ENCODE assay signal across 29 mouse cellular contexts in the genomic region with DNA sequence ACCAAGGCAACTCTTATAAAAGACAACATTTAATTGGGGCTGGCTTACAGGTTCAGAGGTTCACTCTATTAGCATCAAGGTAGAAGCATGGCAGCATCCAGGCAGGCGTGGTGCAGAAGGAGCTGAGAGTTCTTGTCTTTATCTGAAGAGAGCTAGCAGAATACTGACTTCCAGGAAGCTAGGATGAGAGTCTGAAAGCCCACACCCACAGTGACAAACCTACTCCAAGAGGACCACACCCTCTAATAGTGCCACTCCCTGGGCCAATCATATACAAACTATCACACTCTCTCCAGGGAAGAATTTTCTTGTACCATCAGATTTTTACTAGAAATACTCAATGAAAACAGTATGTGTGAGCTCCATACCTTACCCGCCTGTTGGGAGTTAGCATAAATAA. TPM values are rescaled to one million over a fixed set of nuclear protein-coding genes. Genes with fewer than 3 reads are reported as not detected.
A peak's percentile ranks its signal among the peaks of the same experiment; 100 is the strongest.
DNase-seq lines count a peak whose midpoint lies in the region; ATAC-seq lines count a peak whose summit lies in the region.
"Had no signal": no experiment of that assay in that cellular context is flagged by ENCODE, and none has a peak within 500 bp of the region (broad histone marks: within the 10 kb centered on the region; RNA-seq: fewer than 3 reads in every experiment).

No protein-coding gene starts in this region.

- no peak for ATAC-seq in limb, embryonic 15.5 days (ENCODE audit: insufficient number of reproducible peaks, low FRiP score, low TSS enrichment, low read depth)
- no peak for ATAC-seq in embryonic facial prominence, embryonic 15.5 days (ENCODE audit: insufficient number of reproducible peaks, low FRiP score, low TSS enrichment, low read depth)
- peak; percentile 16; the same call in 1 of the 2 replicates for ATAC-seq in liver, embryonic 15.5 days (ENCODE audit: insufficient read depth)
- no peak for ATAC-seq in megakaryocyte, adult 5-6 weeks (ENCODE audit: poor library complexity, severe bottlenecking)
- ATAC-seq: CD4-positive, CD25-positive, alpha-beta regulatory T cell, adult 4 months; forebrain, embryonic 14.5 days; midbrain, embryonic 16.5 days had no signal

- no peaks in the 10 kb centered on the region for H3K9me3 ChIP-seq in limb, embryonic 15.5 days
- H3K9me3 ChIP-seq in limb, embryonic 10.5 days (replicated peaks): no peaks in the 10 kb centered on the region
- H3K9me3 ChIP-seq in embryonic facial prominence, embryonic 15.5 days (replicated peaks): no peaks in the 10 kb centered on the region
- H3K9me3 ChIP-seq in liver, embryonic 15.5 days (replicated peaks): no peaks in the 10 kb centered on the region
- H3K9me3 ChIP-seq: heart, embryonic 13.5 days; hindbrain, embryonic 12.5 days; midbrain, embryonic 10.5 days; neural tube, embryonic 13.5 days had no signal

- peak overlapping the region; percentile 44; the same call in 1 of the 2 replicates for H3K27ac ChIP-seq in limb, embryonic 15.5 days
- H3K27ac ChIP-seq in limb, embryonic 10.5 days: no peak overlapping the region
- peak overlapping the region; percentile 73; the same call in 1 of the 2 replicates for H3K27ac ChIP-seq in embryonic facial prominence, embryonic 15.5 days (replicated peaks)
- H3K27ac ChIP-seq in liver, embryonic 15.5 days (replicated peaks): no peak overlapping the region
- H3K27ac ChIP-seq: heart, embryonic 13.5 days; hindbrain, embryonic 12.5 days; layer of hippocampus, adult 2 months; macrophage; midbrain, embryonic 10.5 days; neural tube, embryonic 13.5 days had no signal

- H3K27me3 ChIP-seq in limb, embryonic 15.5 days: no peaks in the 10 kb centered on the region
- no peaks in the 10 kb centered on the region for H3K27me3 ChIP-seq in limb, embryonic 10.5 days (ENCODE audit: low read depth, poor library complexity, severe bottlenecking)
- no peaks in the 10 kb centered on the region for H3K27me3 ChIP-seq in embryonic facial prominence, embryonic 15.5 days
- no peaks in the 10 kb centered on the region for H3K27me3 ChIP-seq in liver, embryonic 15.5 days
- H3K27me3 ChIP-seq: heart, embryonic 13.5 days; hindbrain, embryonic 12.5 days; neural tube, embryonic 13.5 days had no signal

- no peak for DNase-seq in limb, embryonic 10.5 days (ENCODE audit: low spot score)
- DNase-seq in lung, postnatal 36 days: no peak
- DNase-seq in frontal cortex, postnatal 36 days (ENCODE audit: low spot score in 2 of 2): no peak
- no peak for DNase-seq in left cerebral cortex, adult 18-20 months (ENCODE audit: low spot score in 2 of 2)
- DNase-seq: adrenal gland, postnatal 14 days; cerebellum, adult 11 months; cerebellum, postnatal 10 days; gastrocnemius, postnatal 14 days; heart, adult 18-20 months; kidney, adult 8-10 months; kidney, postnatal 25 days; retina, postnatal 1 day; right cerebral cortex, postnatal 25 days; thymus, adult 18-20 months; thymus, postnatal 36 days had no signal

- peaks cover 10% of the 10 kb centered on the region; the same call in 1 of the 2 replicates for H3K4me1 ChIP-seq in limb, embryonic 15.5 days
- H3K4me1 ChIP-seq in limb, embryonic 10.5 days: no peaks in the 10 kb centered on the region
- H3K4me1 ChIP-seq in embryonic facial prominence, embryonic 15.5 days: peaks cover 11% of the 10 kb centered on the region; the same call in 1 of the 2 replicates
- H3K4me1 ChIP-seq in liver, embryonic 15.5 days (replicated peaks): peaks cover 43% of the 10 kb centered on the region
- H3K4me1 ChIP-seq: hindbrain, embryonic 12.5 days; midbrain, embryonic 10.5 days; neural tube, embryonic 13.5 days had no signal

- H3K4me2 ChIP-seq in limb, embryonic 15.5 days: no peak overlapping the region
- H3K4me2 ChIP-seq in embryonic facial prominence, embryonic 15.5 days (replicated peaks): no peak overlapping the region
- no peak overlapping the region for H3K4me2 ChIP-seq in liver, embryonic 15.5 days
- H3K4me2 ChIP-seq: heart, embryonic 13.5 days; hindbrain, embryonic 12.5 days; neural tube, embryonic 13.5 days had no signal

- H3K9ac ChIP-seq in limb, embryonic 15.5 days: no peak overlapping the region
- no peak overlapping the region for H3K9ac ChIP-seq in embryonic facial prominence, embryonic 15.5 days
- no peak overlapping the region for H3K9ac ChIP-seq in liver, embryonic 15.5 days
- H3K9ac ChIP-seq: heart, embryonic 13.5 days; hindbrain, embryonic 12.5 days; neural tube, embryonic 13.5 days had no signal

- 71% methylated on average over 2 of the region's 2 CpGs for WGBS in limb, embryonic 15.5 days
- WGBS in limb, embryonic 10.5 days: 89% methylated on average over 2 of the region's 2 CpGs
- WGBS in embryonic facial prominence, embryonic 15.5 days: 76% methylated on average over 2 of the region's 2 CpGs
- WGBS in liver, embryonic 15.5 days (ENCODE audit: insufficient replicate concordance): 48% methylated on average over 2 of the region's 2 CpGs

- peaks cover 82% of the 10 kb centered on the region for H3K36me3 ChIP-seq in limb, embryonic 15.5 days
- H3K36me3 ChIP-seq in limb, embryonic 10.5 days: peaks cover 99% of the 10 kb centered on the region
- H3K36me3 ChIP-seq in embryonic facial prominence, embryonic 15.5 days: peaks cover 62% of the 10 kb centered on the region
- H3K36me3 ChIP-seq in liver, embryonic 15.5 days (replicated peaks): peaks cover 91% of the 10 kb centered on the region

- no peak overlapping the region for H3K4me3 ChIP-seq in limb, embryonic 15.5 days
- no peak overlapping the region for H3K4me3 ChIP-seq in limb, embryonic 10.5 days
- no peak overlapping the region for H3K4me3 ChIP-seq in embryonic facial prominence, embryonic 15.5 days (replicated peaks)
- H3K4me3 ChIP-seq in liver, embryonic 15.5 days (replicated peaks): no peak overlapping the region
- H3K4me3 ChIP-seq: heart, embryonic 13.5 days; hindbrain, embryonic 12.5 days; layer of hippocampus, adult 2 months; midbrain, embryonic 10.5 days; myocyte; neural tube, embryonic 13.5 days had no signal

RNA-seq across cellular contexts. Expression of a gene that starts 9.8 kb away (rescaled TPM):
- polyA plus RNA-seq in limb, embryonic 15.5 days (2015; fragmentation: Nextera tagmentation; extraction: Ambion mirVana): 165 and 170 TPM in 2 replicates
- 369 and 370 TPM in 2 replicates for polyA plus RNA-seq in limb, embryonic 10.5 days (2016; fragmentation: Nextera tagmentation; extraction: Ambion mirVana)
- 148 and 166 TPM in 2 replicates for polyA plus RNA-seq in embryonic facial prominence, embryonic 15.5 days (2015; fragmentation: Nextera tagmentation; extraction: Ambion mirVana)
- 60.0 and 62.4 TPM in 2 replicates for polyA plus RNA-seq in liver, embryonic 15.5 days (2015; fragmentation: Nextera tagmentation; extraction: Ambion mirVana)
- 60.9 and 63.8 TPM in 2 replicates for total RNA-seq in megakaryocyte, adult 5-6 weeks (2015)
- 54.0 and 55.0 TPM in 2 replicates for total RNA-seq in megakaryocyte, adult 5-6 weeks (2017)
- 1 to 10 TPM; 4.9 to 5.2 TPM for total RNA-seq in left cerebral cortex, adult 18-20 months (2021)

RNA-seq across cellular contexts. Expression of a gene that starts 13.9 kb away (rescaled TPM):
- 29.5 and 30.6 TPM in 2 replicates for polyA plus RNA-seq in limb, embryonic 15.5 days (2015; fragmentation: Nextera tagmentation; extraction: Ambion mirVana)
- polyA plus RNA-seq in limb, embryonic 10.5 days (2016; fragmentation: Nextera tagmentation; extraction: Ambion mirVana): 32.1 and 39.3 TPM in 2 replicates
- polyA plus RNA-seq in embryonic facial prominence, embryonic 15.5 days (2015; fragmentation: Nextera tagmentation; extraction: Ambion mirVana): 36.4 and 38.3 TPM in 2 replicates
- 8.3 and 10.0 TPM in 2 replicates for polyA plus RNA-seq in liver, embryonic 15.5 days (2015; fragmentation: Nextera tagmentation; extraction: Ambion mirVana)
- total RNA-seq in megakaryocyte, adult 5-6 weeks (2015): 17.3 and 17.6 TPM in 2 replicates
- 20.1 and 36.1 TPM in 2 replicates for total RNA-seq in megakaryocyte, adult 5-6 weeks (2017)
- 100 to 1,000 TPM; 383 to 387 TPM for total RNA-seq in left cerebral cortex, adult 18-20 months (2021)

RNA-seq across cellular contexts. Expression of a gene that starts 54.4 kb away (rescaled TPM):
- 31.9 and 36.0 TPM in 2 replicates for polyA plus RNA-seq in limb, embryonic 15.5 days (2015; fragmentation: Nextera tagmentation; extraction: Ambion mirVana)
- 43.6 and 47.0 TPM in 2 replicates for polyA plus RNA-seq in limb, embryonic 10.5 days (2016; fragmentation: Nextera tagmentation; extraction: Ambion mirVana)
- polyA plus RNA-seq in embryonic facial prominence, embryonic 15.5 days (2015; fragmentation: Nextera tagmentation; extraction: Ambion mirVana): 48.2 and 52.0 TPM in 2 replicates
- 53.4 and 60.1 TPM in 2 replicates for polyA plus RNA-seq in liver, embryonic 15.5 days (2015; fragmentation: Nextera tagmentation; extraction: Ambion mirVana)
- 27.2 and 28.2 TPM in 2 replicates for total RNA-seq in megakaryocyte, adult 5-6 weeks (2015)
- total RNA-seq in megakaryocyte, adult 5-6 weeks (2017): 40.9 and 45.5 TPM in 2 replicates
- total RNA-seq in left cerebral cortex, adult 18-20 months (2021): 10 to 100 TPM; 51.8 to 54.1 TPM

RNA-seq across cellular contexts. Expression of a gene that starts 55.8 kb away (rescaled TPM):
- polyA plus RNA-seq in limb, embryonic 15.5 days (2015; fragmentation: Nextera tagmentation; extraction: Ambion mirVana): 81.9 and 86.9 TPM in 2 replicates
- polyA plus RNA-seq in limb, embryonic 10.5 days (2016; fragmentation: Nextera tagmentation; extraction: Ambion mirVana): 104 and 105 TPM in 2 replicates
- polyA plus RNA-seq in embryonic facial prominence, embryonic 15.5 days (2015; fragmentation: Nextera tagmentation; extraction: Ambion mirVana): 86.8 and 92.3 TPM in 2 replicates
- polyA plus RNA-seq in liver, embryonic 15.5 days (2015; fragmentation: Nextera tagmentation; extraction: Ambion mirVana): 52.3 and 52.8 TPM in 2 replicates
- total RNA-seq in megakaryocyte, adult 5-6 weeks (2015): 30.0 and 30.1 TPM in 2 replicates
- total RNA-seq in megakaryocyte, adult 5-6 weeks (2017): 12.9 and 18.9 TPM in 2 replicates
- total RNA-seq in left cerebral cortex, adult 18-20 months (2021): 10 to 100 TPM; 69.0 to 72.9 TPM

RNA-seq across cellular contexts. Expression of a gene that starts 55.8 kb away (rescaled TPM):
- polyA plus RNA-seq in limb, embryonic 15.5 days (2015; fragmentation: Nextera tagmentation; extraction: Ambion mirVana): 27.4 and 29.9 TPM in 2 replicates
- 22.1 and 30.6 TPM in 2 replicates for polyA plus RNA-seq in limb, embryonic 10.5 days (2016; fragmentation: Nextera tagmentation; extraction: Ambion mirVana)
- polyA plus RNA-seq in embryonic facial prominence, embryonic 15.5 days (2015; fragmentation: Nextera tagmentation; extraction: Ambion mirVana): 28.5 and 32.6 TPM in 2 replicates
- 11.5 and 13.0 TPM in 2 replicates for polyA plus RNA-seq in liver, embryonic 15.5 days (2015; fragmentation: Nextera tagmentation; extraction: Ambion mirVana)
- total RNA-seq in megakaryocyte, adult 5-6 weeks (2015): 2.2 and 5.8 TPM in 2 replicates
- total RNA-seq in megakaryocyte, adult 5-6 weeks (2017): 13.5 and 17.4 TPM in 2 replicates
- 10 to 100 TPM; 47.5 to 51.1 TPM for total RNA-seq in left cerebral cortex, adult 18-20 months (2021)

Comparison
In these comparisons a context has a peak if more than half of its experiments do, and no peak if none do; other contexts are left out.
1. H3K27ac ChIP-seq: peak in limb, embryonic 15.5 days (single experiment) and embryonic facial prominence, embryonic 15.5 days (single experiment); none in limb, embryonic 10.5 days (single experiment) and liver, embryonic 15.5 days (single experiment).